In the genomic region with DNA sequence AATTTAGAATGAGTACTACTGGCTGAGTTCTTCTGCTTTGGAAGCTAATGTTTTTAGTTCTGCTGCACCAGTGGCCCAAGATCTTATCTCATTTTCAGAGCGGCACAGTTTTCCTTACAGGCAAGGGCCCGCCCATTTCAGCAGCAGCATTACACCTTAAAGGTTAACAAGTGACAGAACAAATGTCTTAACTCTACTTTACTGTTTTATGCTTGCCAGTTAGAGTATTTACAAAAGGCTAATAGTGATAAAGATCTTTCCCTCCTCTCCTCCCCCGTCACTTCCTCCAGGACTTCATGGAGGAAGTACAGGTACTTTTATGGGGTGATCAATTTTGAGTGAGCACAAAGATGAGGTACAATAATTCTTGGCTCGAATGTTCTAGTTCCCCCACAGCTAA, we compare ENCODE assay signal across 23 mouse cellular contexts. TPM values are rescaled to one million over a fixed set of nuclear protein-coding genes. Genes with fewer than 3 reads are reported as not detected.
DNase-seq lines count a peak whose midpoint lies in the region; ATAC-seq and TF ChIP-seq lines count a peak whose summit lies in the region.
"Had no signal": no experiment of that assay in that cellular context is flagged by ENCODE, and none has a peak within 500 bp of the region (broad histone marks: within the 10 kb centered on the region; RNA-seq: fewer than 3 reads in every experiment).

No protein-coding gene starts in this region.

- intact Hi-C loops in left cerebral cortex, adult 2 months (cut with DNase I), result no loop called here

- H3K9ac ChIP-seq in intestine, embryonic 15.5 days, result no peak overlapping the region
- no peak overlapping the region for H3K9ac ChIP-seq in stomach, embryonic 16.5 days (ENCODE audit: low read length)
- H3K9ac ChIP-seq: forebrain, embryonic 12.5 days; liver, embryonic 15.5 days; midbrain, embryonic 15.5 days; neural tube, embryonic 15.5 days had no signal

- no peak overlapping the region for H3K4me3 ChIP-seq in left cerebral cortex, adult 2 months
- H3K4me3 ChIP-seq in intestine, embryonic 15.5 days (replicated peaks), result no peak overlapping the region
- H3K4me3 ChIP-seq in stomach, embryonic 16.5 days (replicated peaks; ENCODE audit: low read length), result no peak overlapping the region
- H3K4me3 ChIP-seq in hindbrain, embryonic 10.5 days, result no peak overlapping the region
- H3K4me3 ChIP-seq: embryonic facial prominence, embryonic 10.5 days; forebrain, embryonic 12.5 days; layer of hippocampus, adult 2 months; liver, embryonic 15.5 days; midbrain, embryonic 15.5 days; myocyte; neural tube, embryonic 15.5 days had no signal

- H3K27me3 ChIP-seq in intestine, embryonic 15.5 days (replicated peaks), result no peaks in the 10 kb centered on the region
- H3K27me3 ChIP-seq in stomach, embryonic 16.5 days (ENCODE audit: control insufficient read depth, insufficient read depth, low read length), result no peaks in the 10 kb centered on the region
- H3K27me3 ChIP-seq in hindbrain, embryonic 10.5 days (ENCODE audit: insufficient read depth, poor library complexity, severe bottlenecking), result no peaks in the 10 kb centered on the region
- H3K27me3 ChIP-seq: forebrain, embryonic 12.5 days; liver, embryonic 15.5 days; midbrain, embryonic 15.5 days; neural tube, embryonic 15.5 days had no signal

- H3K36me3 ChIP-seq in intestine, embryonic 15.5 days, result peaks cover 8% of the 10 kb centered on the region; the same call in 1 of the 2 replicates
- H3K36me3 ChIP-seq in stomach, embryonic 16.5 days (ENCODE audit: control insufficient read depth, insufficient read depth, low read length), result peaks cover 24% of the 10 kb centered on the region
- peaks cover 36% of the 10 kb centered on the region for H3K36me3 ChIP-seq in hindbrain, embryonic 10.5 days

- H3K27ac ChIP-seq in left cerebral cortex, adult 2 months, result 0 out of 2 replicates have a peak overlapping the region, but pooled peaks have one; percentile 28
- H3K27ac ChIP-seq in intestine, embryonic 15.5 days, result no peak overlapping the region
- peak overlapping the region; percentile 21; the same call in 1 of the 2 replicates for H3K27ac ChIP-seq in stomach, embryonic 16.5 days (ENCODE audit: low read length)
- no peak overlapping the region for H3K27ac ChIP-seq in hindbrain, embryonic 10.5 days
- H3K27ac ChIP-seq: embryonic facial prominence, embryonic 10.5 days; forebrain, embryonic 12.5 days; liver, embryonic 15.5 days; midbrain, embryonic 15.5 days; neural tube, embryonic 15.5 days had no signal

- WGBS in intestine, embryonic 15.5 days, result 36% methylated on average over 4 of the region's 4 CpGs
- WGBS in stomach, embryonic 16.5 days, result 49% methylated on average over 4 of the region's 4 CpGs
- WGBS in hindbrain, embryonic 10.5 days, result 83% methylated on average over 4 of the region's 4 CpGs

- H3K9me3 ChIP-seq in intestine, embryonic 15.5 days, result no peaks in the 10 kb centered on the region
- no peaks in the 10 kb centered on the region for H3K9me3 ChIP-seq in stomach, embryonic 16.5 days (replicated peaks; ENCODE audit: control insufficient read depth, low read length)
- H3K9me3 ChIP-seq in hindbrain, embryonic 10.5 days, result no peaks in the 10 kb centered on the region
- H3K9me3 ChIP-seq: embryonic facial prominence, embryonic 10.5 days; forebrain, embryonic 12.5 days; liver, embryonic 15.5 days; midbrain, embryonic 15.5 days; neural tube, embryonic 15.5 days had no signal

- DNase-seq in CD4-positive, CD25-positive, alpha-beta regulatory T cell, adult 2 months (ENCODE audit: low read depth, low spot score), result peak; percentile 12
- no peak for DNase-seq in left cerebral cortex, adult 2 months (ENCODE audit: extremely low spot score in 1 of 2, low spot score in 2 of 2)
- DNase-seq in left cerebral cortex, adult 18-20 months (ENCODE audit: low spot score in 2 of 2), result no peak
- DNase-seq in gastrocnemius, adult 18-20 months (ENCODE audit: low spot score), result no peak
- DNase-seq in hindbrain, embryonic 10.5 days (ENCODE audit: low spot score), result no peak
- DNase-seq: cerebellum, adult 8-10 months; gastrocnemius, postnatal 14 days; lung, postnatal 10 days; right cerebral cortex, postnatal 14 days; spleen, adult 18-20 months; thymus, adult 18-20 months; thymus, postnatal 4 days had no signal

- no peak for TF ChIP-seq CTCF in left cerebral cortex, adult 2 months (IDR thresholded peaks at IDR 0.05)

- no peak for ATAC-seq in CD4-positive, CD25-positive, alpha-beta regulatory T cell, adult 4 months
- ATAC-seq in intestine, embryonic 15.5 days, result peak; percentile 72
- ATAC-seq in stomach, embryonic 16.5 days (ENCODE audit: insufficient read depth, low FRiP score), result no peak
- ATAC-seq: inflammation-experienced regulatory T-cells, adult 6 months; midbrain, embryonic 15.5 days had no signal

- H3K4me2 ChIP-seq in intestine, embryonic 15.5 days (replicated peaks), result no peak overlapping the region
- no peak overlapping the region for H3K4me2 ChIP-seq in stomach, embryonic 16.5 days (ENCODE audit: low read depth, low read length)
- H3K4me2 ChIP-seq: forebrain, embryonic 12.5 days; liver, embryonic 15.5 days; midbrain, embryonic 15.5 days; neural tube, embryonic 15.5 days had no signal

- no peaks in the 10 kb centered on the region for H3K4me1 ChIP-seq in intestine, embryonic 15.5 days (replicated peaks)
- no peaks in the 10 kb centered on the region for H3K4me1 ChIP-seq in stomach, embryonic 16.5 days (ENCODE audit: control insufficient read depth, insufficient read depth, low read length)
- peaks cover 11% of the 10 kb centered on the region for H3K4me1 ChIP-seq in hindbrain, embryonic 10.5 days (replicated peaks)
- H3K4me1 ChIP-seq: midbrain, embryonic 15.5 days had no signal

RNA-seq across cellular contexts. Expression of a gene that starts 36.9 kb away (rescaled TPM):
- 10 to 100 TPM; 21.0 to 28.2 TPM for polyA plus RNA-seq in CD4-positive, CD25-positive, alpha-beta regulatory T cell, adult 4 months (2017; shearing (Covaris generic))
- 10 to 100 TPM; 70.4 to 73.0 TPM for total RNA-seq in left cerebral cortex, adult 2 months (2021)
- 10 to 100 TPM; 62.0 to 82.6 TPM for total RNA-seq in left cerebral cortex, adult 18-20 months (2021)
- 93.2 and 100.0 TPM in 2 replicates for polyA plus RNA-seq in intestine, embryonic 15.5 days (2015; fragmentation: Nextera tagmentation; extraction: Ambion mirVana)
- polyA plus RNA-seq in stomach, embryonic 16.5 days (2015; fragmentation: Nextera tagmentation; extraction: Ambion mirVana), result 115 and 122 TPM in 2 replicates
- total RNA-seq in gastrocnemius, adult 18-20 months (2021), result 10 to 100 TPM; 46.9 to 51.1 TPM
- 68.7 and 71.7 TPM in 2 replicates for polyA plus RNA-seq in hindbrain, embryonic 10.5 days (2016; fragmentation: Nextera tagmentation; extraction: Ambion mirVana)

RNA-seq across cellular contexts. Expression of a gene that starts 36.9 kb away (rescaled TPM):
- polyA plus RNA-seq in CD4-positive, CD25-positive, alpha-beta regulatory T cell, adult 4 months (2017; shearing (Covaris generic)), result under 1 TPM; 0.55 to 0.91 TPM
- 10 to 100 TPM; 62.7 to 69.9 TPM for total RNA-seq in left cerebral cortex, adult 2 months (2021)
- 10 to 100 TPM; 69.7 to 75.5 TPM for total RNA-seq in left cerebral cortex, adult 18-20 months (2021)
- 10.8 and 17.0 TPM in 2 replicates for polyA plus RNA-seq in intestine, embryonic 15.5 days (2015; fragmentation: Nextera tagmentation; extraction: Ambion mirVana)
- polyA plus RNA-seq in stomach, embryonic 16.5 days (2015; fragmentation: Nextera tagmentation; extraction: Ambion mirVana), result 11.1 and 13.2 TPM in 2 replicates
- total RNA-seq in gastrocnemius, adult 18-20 months (2021), result under 1 TPM; 0.50 to 0.85 TPM
- polyA plus RNA-seq in hindbrain, embryonic 10.5 days (2016; fragmentation: Nextera tagmentation; extraction: Ambion mirVana), result 3.3 and 4.6 TPM in 2 replicates

RNA-seq across cellular contexts. Expression of a gene that starts 47.4 kb away (rescaled TPM):
- 100 to 1,000 TPM; 129 to 146 TPM for polyA plus RNA-seq in CD4-positive, CD25-positive, alpha-beta regulatory T cell, adult 4 months (2017; shearing (Covaris generic))
- total RNA-seq in left cerebral cortex, adult 2 months (2021), result 10 to 100 TPM; 92.8 to 99.1 TPM
- 100 to 1,000 TPM in 1 of 2 experiments, 10 to 100 TPM in 1; 96.8 to 109 TPM for total RNA-seq in left cerebral cortex, adult 18-20 months (2021)
- 147 and 152 TPM in 2 replicates for polyA plus RNA-seq in intestine, embryonic 15.5 days (2015; fragmentation: Nextera tagmentation; extraction: Ambion mirVana)
- polyA plus RNA-seq in stomach, embryonic 16.5 days (2015; fragmentation: Nextera tagmentation; extraction: Ambion mirVana), result 163 TPM in 2 replicates
- total RNA-seq in gastrocnemius, adult 18-20 months (2021), result 10 to 100 TPM; 40.2 to 43.4 TPM
- polyA plus RNA-seq in hindbrain, embryonic 10.5 days (2016; fragmentation: Nextera tagmentation; extraction: Ambion mirVana), result 137 and 169 TPM in 2 replicates

Comparison
In these comparisons a context has a peak if more than half of its experiments do, and no peak if none do; other contexts are left out.
1. H3K27ac ChIP-seq: peak in left cerebral cortex, adult 2 months (single experiment) and stomach, embryonic 16.5 days (single experiment); none in intestine, embryonic 15.5 days (single experiment) and hindbrain, embryonic 10.5 days (single experiment).